Mouse (Mus musculus): ENCODE results near the gene Rhcg.

DNA sequence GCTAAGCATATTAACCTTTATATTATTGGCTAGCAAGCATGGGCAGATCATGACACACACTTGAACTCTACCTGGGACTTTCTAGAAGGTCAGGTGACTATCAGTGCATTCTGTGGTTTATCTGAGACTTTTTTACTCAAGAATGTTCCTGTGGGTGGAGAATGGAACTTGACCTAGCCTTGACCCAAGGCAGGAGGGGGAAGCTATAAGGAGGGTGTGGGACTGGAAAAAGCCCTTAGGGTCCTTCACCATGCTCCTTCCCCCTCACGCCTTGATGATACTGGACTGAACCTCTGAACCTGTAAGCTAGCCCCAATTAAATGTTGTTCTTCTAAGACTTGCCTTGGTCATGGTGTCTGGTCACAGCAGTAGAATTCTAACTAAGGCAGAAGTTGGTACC is 36.7 kb upstream of the Rhcg start:
- TF ChIP-seq MAFK (IDR thresholded peaks at IDR 0.05; ENCODE audit: insufficient read depth, low read depth, low read length) (no peak), ZNF384 (IDR thresholded peaks at IDR 0.05; ENCODE audit: low read depth, low read length) (0 out of 2 replicates have a peak, but pooled peaks have one; percentile 7), CHD2 (IDR thresholded peaks at IDR 0.05; ENCODE audit: low read depth, low read length) (0 out of 2 replicates have a peak, but pooled peaks have one; percentile 14), HCFC1 (IDR thresholded peaks at IDR 0.05; ENCODE audit: borderline replicate concordance, insufficient read depth, low read length) (no peak)
